Mouse (Mus musculus) retina, embryonic 14.5 days (tissue): Measurements from ENCODE around the gene Tex16.

Experiments
- DNase-seq: peaks from one replicate; pipeline ENCODE4 v3.0.0-alpha.2; 2015; ENCODE audit warnings: low spot score

The Tex16 gene

GRCm38 (mm10) chrX:112010707-112011106, at the start of gene Tex16:
Tex16 (plus strand) TSS chrX:112011007.
- no peak for DNase-seq

DNA sequence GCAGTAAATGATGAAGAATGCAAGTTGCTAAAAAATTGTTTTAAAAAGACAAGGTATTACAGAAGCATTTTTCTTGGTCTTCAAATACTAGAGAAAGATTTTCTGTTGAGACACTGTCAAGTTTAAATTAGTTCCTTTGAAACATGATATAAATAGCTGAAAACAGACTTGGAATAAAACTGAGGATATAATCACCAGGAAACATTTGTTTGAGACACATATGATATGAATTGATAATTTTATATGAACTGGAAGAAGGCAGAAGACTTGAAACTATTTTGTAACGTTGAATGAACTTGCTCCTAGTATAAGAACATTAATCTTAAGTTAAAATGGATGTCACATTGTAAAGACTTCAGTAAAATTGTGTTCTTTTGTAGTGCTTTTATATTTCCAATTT, 11.1 kb upstream of the Tex16 start:
- DNase-seq: no peak
